Mouse (Mus musculus) right cerebral cortex, postnatal 10 days (tissue): ENCODE measurements at regions not wholly inside any gene's neighbourhood (a gene's known extent, or its start where the extent isn't known, plus 50 kb on each side); places are given as distances from the start of the nearest gene placed in this dataset.

Experiments
- DNase-seq, 2 experiments: peaks; one replicate each; pipeline ENCODE4 v3.0.0; 2021; ENCODE audit warnings: low spot score in 2 of 2

DNA sequence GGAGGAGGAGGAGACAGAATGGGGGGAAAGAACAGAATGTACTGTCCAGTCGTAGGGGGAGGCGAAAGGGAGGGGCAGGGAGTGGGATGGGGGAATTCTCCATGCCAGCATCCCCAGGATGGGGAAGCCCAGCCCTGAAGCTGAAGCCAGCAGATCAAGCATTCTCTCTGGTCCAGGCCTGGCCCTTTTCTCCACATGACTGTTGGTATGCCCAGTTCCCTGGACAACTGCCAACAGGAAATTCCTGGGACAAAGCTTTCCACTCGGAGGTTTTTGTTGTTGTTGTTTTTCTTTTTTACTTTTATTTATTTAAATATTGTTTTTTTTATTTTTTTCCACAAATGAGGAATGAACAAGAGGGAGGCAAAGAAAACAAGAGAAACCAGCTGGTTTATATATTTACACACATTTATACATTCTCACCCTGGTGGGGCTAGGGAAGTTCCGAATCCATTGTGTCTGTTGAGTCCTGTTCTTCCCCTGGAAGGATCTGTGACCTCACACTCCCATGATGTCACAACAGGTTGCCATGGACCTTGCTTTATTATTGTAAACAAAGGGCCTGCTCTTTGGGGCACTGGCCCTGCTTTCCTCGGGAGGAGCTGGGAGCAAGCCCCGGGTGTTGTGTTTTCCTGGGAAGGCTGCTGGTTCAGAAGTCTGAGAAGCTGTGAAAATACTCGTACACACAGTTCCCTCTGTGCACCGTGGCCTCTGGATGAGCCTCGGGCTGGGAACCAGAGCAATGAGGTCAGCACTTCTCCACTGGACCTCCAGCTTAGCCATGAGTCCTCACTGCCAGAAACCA, 135.5 kb upstream of the Med13l start:
- peak; percentile 68 to 70 for DNase-seq

DNA sequence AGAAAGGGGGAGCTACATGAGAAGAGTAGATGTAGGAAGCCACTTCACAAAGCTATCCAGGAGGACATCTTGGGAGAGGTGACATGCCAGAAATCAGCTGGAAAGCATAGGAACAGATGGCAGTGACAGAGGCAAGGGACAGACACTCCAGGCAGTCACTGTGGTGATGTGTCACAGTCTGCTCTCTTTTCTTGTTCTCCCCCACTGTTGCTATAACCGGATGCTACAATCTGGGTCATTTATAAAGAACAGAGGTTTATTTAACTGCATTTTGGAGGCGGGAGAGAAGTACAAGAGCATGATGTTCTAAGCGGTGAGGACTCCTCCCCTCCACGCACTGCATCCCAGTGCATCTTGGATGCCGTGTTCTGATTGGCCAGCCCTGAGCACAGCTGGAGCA, 133.8 kb upstream of the Med13l start:
- DNase-seq: no peak

DNA sequence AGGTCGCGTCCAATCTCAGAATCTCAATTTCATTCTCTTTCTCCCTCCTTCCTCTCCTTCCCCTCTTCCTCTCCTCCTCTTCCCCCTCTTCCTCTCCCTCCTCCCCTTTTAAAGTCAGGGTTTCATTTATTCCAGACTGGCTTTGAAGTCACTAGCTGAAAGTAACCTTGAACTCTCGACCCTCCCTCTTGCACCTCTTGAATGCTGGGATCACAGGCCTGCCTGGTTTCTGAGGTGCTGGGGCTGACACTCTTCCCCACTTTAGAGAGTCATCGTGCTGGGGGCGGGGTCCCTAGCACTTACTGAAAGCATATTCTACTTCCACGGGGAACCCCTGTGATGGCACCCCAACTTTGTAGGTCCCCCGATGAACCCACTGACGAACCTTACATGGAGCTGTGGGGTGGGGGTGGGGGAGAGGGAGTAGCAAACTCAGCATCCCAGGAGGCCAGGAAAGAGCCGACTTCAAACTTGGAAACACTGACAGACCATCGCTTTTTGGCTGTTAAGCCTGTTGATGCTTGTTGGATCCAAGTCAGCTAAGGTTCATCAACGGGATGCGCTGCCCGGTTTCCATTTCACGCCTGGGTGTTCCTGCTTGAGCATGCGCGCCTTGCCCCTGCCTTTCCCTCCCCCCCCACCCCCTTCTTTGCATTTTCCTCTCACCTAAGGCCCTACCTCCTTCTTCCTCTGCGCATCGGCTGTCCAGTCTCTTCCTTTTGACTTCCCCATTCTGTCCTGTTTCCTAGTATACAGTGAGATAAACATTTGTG, 132.0 kb upstream of the Med13l start:
- peak in 1 of 2 experiments; percentile 17 for DNase-seq

DNA sequence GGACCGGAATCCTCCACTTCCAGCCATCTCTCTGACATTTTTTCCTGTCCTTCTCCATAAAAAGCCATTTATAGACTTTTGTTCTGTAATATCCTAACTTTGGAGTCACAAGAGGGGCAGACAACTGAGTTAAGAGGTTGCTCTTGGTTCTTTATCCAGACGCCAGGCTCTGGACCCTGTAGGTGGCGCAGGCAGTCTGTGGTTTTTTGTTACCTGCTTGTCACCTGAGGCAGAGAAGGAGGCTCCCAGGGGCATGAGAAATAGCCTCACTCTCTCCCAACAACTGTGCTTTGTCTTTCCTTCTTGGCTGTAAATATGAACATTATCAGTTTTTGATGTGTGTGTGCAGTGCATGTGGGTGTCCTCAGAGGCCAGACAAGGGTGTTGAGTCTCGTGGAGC, 126.9 kb upstream of the Med13l start:
- DNase-seq: no peak

DNA sequence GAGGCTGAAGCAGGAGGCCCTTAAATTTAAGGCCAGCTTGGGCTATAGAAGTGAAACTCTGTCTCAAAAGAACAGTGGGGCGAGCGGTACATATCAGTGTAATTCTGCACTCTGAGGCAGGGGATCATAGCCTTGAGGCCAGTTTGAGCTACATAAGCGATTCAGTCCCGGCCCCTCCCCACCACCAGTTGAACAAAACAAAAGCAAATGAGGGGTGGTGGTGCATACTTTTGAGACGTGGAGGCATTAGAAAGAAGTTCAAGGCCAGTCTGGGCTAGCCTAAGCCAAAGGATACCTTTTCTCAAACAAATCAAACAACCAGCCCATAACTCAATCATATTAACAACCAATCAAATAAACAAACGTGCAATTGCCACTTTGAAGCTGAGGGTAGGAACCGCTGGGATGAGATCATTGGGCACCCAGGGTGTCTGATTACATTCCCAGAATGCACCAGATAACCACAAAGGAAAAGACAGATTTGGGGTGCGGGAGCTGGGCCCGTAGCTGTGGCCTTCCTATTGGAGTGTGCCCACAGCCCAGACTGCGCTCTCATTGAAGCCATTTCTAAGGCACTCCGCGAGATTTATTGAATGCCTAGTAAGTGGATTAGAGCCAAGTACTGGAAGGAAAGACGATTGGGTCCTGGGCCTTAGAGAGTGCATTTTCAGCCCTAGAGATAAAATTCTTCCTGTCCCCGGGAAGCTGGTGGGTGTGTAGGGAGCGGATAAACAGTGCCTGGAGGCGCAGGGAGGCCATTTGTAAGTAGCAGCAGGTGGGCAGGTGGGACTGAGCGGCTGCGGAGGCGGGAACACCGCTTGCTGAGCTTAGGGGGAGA, 125.5 kb upstream of the Med13l start:
- DNase-seq: no peak

DNA sequence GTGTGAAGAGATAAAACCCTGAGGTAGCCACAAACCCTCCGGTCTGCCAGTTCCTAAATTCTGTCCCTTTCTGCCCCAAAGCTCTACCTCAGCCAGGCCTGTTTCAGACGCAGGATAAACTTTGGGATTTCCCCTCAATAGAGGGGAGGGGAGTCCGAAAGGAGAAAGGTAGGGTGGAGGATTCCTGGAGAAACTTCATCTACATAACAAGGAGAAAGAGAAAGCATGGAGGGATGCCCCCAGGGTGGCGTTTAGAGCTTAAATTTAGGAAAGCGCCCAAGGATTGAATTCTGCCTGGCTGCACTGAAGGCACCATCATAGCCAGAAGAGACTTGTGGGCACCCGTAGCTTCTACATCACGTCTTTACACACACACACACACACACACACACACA, 124.9 kb upstream of the Med13l start:
- no peak for DNase-seq

DNA sequence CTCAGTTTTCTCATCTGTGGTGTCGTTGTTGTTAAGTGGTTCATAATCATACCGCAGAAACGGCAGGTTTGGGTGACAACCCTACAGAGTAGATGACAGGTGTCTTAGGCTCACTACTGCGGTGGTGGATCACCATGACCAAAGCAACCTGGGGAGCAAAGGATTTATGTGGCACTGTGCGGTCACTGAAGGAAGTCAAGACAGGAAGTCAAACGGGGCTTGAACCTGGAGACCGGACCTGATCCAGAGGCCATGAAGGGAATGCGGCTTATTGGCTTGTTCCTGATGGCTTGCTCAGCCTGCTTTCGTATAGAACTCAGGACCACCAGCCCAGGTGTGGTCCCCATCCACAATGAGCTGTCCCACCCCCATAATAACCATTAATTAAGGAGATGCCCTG, 124.4 kb upstream of the Med13l start:
- DNase-seq: no peak

DNA sequence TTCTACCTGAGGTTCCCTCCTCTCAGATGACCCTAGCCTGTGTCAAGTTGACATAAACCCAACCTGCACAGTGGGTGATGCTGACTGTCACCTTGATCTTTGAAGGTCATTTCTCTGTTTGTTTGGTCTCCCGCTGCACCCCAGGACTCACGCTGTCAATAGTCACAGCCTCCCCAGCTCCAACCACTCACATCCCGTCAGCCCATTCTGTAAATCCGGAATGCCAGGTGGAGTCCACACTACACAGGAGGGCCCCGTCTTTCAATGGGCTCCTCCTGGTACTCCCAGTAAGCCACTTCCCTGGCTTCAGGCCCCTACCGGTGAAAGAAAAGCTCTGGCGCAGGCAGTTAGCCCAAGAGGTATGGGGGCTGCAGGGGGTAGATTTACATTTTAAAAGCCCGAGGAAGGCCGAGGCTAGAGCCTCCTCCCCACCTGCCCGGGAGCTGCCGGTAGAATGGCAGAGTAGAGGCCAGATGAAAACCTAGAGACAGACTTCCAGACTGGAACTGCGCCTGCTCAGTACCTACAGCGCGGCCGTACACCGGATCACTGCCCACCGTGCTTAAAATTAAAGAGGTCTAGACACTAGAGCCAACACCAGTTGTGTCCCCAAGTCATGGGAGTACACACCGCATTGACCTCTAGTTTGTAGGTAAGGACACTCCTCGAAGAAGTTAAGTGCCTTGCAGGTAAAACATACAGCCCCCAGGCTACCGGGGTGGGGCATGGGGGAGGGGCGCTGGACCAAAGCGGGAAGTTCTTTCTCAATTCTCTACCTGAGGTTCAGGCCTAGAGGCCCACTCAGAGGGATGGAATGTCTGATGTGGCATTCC, 123.8 kb upstream of the Med13l start:
- DNase-seq: no peak

DNA sequence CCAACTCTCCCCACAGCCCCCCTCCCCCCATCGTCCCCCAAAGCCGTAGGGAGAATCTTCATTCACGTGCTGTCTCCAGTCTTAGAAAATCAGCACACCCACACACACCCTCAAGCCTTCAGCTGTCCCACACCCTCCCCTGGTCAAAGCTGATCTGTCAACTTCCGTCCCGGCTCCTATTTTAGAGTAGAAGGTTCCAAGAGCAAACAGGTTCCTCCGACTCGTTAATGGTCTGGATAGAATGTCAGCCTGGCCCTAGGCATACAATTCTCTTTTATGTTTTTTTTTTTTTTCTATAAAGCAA, 123.2 kb upstream of the Med13l start:
- DNase-seq: no peak

DNA sequence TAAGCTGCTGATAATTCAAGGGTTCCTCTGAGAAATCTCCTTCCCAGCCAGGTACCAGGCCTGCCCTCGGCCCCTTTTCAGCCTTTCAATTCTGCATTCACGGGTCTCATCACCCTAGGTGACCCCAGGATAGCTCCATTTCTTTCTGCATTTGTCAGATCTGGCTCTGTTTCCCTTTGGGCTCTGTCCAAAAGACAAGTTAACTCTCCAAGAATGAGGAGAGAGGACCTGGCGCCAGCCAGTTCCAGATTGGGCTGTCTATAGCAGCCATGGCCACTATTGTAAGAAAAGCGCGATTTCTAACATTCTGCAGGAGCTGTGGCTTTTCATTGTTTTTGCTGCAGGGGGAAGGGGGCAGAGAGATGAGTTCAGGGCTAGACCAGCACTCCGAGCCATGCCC, 122.5 kb upstream of the Med13l start:
- no peak for DNase-seq

DNA sequence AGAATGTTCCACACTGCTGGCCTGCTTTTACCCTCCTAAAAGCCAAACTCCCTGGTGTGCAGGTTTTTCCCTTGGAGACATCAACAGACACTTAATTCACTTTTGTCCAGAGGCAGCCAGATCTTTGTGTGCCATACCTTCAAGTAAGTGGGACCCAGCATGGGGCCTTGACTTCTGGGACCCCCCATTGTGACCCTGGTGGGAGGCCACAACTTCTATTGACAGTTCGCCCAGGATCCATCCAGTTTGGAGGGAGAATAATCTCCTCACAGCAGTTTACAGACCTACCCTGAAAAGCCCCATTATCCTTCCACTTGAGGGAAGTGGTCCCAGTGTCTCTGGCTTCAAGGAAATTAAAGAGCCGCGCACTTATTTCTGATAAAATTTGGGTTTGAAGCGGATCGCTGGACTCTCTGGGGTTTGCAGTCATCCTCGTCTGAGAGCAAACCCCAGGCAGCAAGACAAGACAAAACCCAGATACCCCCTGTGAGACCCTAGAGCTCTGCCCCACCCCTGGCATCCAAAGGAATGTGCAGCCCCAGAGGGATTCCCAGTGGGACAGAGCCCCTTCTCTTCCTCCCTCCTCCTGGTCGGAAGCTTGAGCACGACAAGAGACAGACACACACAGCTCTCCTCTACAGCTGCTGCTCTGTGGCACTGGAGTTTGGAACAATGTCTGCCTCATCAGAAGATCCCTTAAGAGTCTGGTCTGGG, 115.8 kb upstream of the Med13l start:
- DNase-seq: no peak

DNA sequence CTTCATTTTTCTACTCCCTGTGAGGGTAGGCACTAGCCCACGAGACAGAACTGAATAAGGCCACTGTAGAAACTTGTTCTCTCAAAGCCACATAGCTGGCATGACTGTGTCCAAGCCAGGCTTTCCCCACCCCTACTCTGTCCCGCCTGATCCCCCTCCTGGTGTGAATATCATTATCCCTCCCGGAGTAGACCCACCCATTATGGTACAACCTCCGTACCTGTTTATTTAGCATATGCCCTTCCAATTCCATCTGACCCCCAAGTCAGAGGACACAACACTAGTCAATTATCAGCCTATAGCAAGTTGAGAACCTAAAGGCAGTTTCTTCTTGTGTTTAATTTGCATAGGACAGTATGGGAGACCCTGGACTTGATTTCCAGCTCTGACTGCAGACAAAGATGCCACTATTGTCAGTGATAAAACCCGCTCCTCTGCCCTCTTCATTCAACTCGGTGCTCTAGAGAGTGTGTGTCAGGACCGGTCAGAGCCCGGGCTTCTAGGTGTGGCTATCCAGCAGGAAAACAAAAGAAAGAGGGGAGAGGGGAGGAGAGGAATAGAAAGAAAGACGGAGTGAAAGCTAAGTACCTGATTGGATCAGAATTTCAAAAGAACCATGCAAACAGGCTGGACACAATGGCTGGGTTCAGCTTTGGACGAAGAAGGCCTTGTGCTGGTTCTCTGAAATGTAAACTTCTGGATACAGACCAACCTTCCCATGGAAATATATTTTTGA, 115.1 kb upstream of the Med13l start:
- DNase-seq: no peak

DNA sequence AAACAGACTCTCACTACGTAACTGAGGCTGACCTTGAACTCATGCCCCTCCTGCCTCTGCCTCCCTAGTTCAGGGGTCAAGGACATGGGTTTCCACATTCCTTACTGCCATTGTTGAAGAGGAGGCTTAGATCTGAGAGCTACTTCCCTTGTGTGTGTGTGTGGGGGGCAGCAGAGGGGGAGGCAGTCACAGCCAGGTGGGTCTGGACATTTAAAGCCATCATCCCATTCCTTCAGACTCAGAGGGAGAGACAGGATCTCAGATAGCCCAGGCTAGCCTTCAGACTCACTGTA, 114.5 kb upstream of the Med13l start:
- DNase-seq: no peak

DNA sequence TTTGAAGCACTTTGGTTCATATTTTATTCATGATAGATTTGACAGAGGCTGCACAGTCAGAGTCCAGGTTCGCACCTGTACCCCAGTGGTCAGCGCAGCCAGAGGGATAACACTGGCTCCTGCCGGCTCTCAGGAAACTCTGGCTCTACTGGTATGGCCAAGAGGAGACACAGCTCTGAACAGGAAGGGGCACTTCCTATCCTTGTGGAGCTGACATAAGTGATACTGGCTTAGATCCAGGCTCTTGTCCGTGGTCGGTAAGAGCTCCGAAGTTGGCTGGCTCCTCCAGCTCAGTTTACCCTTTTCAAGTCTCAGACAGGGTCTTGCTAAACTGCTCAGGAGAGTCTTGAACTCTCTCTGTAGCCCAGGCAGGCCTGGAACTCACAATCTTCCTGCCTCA, 113.6 kb upstream of the Med13l start:
- DNase-seq: no peak

DNA sequence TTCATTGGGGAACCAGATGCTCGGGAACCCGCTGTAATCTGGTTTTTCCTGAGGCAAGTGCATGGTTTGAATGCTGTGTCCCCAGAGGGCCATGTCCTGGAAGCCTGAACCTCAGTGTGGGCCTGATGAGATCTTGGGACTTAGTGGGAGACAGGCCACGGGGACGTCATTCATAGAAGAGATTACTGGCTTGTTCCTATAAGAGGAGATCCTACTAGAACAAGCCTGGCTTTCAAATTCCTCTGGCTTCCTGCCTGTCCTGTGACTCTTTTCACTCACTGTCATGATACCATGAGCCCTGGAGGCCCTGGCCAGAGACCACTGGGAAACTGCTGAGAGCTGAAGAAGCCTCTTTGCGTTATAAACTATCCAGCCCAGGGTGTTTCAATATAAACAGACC, 113.1 kb upstream of the Med13l start:
- no peak for DNase-seq

DNA sequence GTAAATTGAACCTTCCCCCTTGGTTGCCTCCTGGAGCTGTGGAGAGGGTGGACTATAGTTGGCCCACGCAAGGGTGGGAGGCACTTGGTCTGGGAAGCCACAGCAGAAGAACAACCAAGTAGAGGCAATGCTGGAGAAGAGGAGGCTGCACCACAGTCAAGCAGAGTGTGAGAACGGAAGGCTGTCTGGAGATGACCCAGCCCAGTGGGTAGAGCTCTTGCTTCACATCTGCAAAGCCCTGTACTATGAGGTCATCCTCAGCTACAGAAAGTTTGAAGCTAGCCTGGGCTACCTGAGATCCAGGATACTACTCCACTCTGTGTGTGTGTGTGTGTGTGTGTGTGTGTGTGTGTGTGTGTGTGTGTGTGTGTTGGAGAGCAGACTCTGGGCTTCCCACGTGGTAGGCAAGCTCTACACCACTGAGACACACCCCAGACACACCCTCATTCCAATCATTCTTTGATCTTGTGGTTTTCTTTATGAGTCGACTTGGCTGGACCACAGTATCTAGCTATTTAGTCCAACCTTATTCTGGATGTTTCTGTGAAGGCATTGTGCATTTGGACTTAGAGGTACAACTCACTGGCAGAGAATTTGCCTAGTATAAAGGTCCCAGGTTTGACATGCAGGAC, 111.5 kb upstream of the Med13l start:
- no peak for DNase-seq

DNA sequence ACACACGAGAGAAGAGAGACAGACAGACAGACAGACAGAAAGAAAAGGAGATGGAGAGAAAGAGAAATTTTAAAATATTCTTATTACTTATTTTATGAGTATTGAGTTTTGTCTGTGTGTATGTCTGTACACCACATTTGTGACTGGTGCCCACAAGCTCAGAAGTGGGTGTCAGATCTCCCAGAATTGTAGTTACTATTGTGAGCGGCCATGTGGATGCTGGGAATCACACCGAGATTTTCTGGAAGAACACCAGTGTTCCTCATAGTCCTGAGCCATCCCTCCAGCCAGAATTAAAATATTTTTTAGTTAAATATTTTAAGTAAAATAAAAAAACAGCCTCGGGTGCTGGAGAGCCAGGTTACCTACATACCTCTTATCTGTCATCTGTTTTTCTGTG, 110.6 kb upstream of the Med13l start:
- no peak for DNase-seq

DNA sequence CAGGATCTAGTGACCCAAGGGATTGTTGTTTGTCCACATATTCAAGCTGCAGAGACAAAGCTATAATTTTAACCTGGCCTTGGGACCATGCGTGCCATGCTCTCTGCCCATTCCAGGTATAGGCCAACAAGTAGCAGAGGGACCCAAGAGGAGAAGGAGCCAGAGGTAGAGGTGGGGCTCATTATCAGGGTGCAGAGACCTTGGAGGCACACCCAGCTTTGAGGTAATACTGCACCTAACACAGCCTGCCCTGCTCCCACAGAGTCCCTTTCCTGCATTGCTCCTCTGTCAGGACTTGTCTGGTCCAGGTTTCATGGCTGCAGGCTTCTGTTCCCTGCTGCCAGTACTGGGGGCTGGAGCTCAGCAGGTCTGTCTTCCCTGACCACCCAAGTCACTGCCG, 108.4 kb upstream of the Med13l start:
- DNase-seq: no peak

DNA sequence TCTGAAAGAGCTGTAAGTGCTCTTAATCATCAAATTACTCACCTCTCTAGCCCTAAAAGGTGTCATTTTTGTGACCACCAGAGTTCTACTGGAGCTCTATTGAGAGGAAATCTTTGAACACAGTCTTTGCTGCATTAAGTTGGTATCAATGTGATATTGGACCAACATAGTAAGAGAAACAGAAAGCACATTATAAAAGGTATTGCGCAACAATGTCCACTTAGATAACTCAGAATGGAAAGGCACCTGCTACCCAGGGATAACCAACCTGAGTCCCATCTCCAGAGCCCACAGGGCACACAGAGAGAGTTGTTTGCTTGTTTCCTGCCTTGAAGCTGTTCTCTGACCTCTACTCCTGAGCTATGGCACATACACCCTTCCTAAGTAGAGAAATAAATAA, 106.4 kb upstream of the Med13l start:
- DNase-seq: no peak

DNA sequence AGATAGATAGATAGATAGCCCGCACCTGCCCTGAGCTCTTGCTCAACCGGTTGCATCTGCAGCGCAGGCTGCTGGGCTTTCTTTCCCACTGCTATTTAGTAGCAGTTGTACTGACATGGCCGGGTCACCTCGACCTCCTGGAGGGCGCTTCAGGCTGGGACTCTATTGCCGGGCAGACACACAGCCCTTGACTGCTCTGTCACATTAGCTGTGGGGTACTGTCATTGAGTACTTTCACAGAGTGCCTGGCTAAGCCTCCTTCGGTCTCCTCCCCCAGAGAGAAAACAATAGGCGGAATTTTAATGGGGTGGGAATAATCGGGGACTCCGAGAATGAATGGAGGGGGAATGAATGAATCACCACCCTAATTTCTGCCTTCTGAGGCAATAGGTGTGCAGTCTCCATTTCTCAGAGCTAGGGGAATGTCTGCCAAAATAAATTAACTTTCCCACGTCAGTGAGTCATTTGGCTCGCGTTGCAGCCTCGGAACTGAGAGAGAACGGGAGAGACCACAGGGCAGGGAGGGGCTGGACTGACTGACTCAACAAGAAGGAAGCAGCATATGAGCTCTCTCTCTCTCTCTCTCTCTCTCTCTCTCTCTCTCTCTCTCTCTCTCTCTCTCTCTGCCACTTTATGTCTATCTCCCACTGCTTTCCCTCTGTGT, 101.6 kb upstream of the Med13l start:
- peak; percentile 65 to 68 for DNase-seq
